Mouse (Mus musculus) WW6 (cell line): Measurements from ENCODE around the gene Jak2.

ENCODE experiments used
- DNase-seq: peaks from one replicate; pipeline ENCODE4 v3.0.0-alpha.2; 2013; ENCODE audit warnings: low read depth, low spot score

Jak2 gene

DNA sequence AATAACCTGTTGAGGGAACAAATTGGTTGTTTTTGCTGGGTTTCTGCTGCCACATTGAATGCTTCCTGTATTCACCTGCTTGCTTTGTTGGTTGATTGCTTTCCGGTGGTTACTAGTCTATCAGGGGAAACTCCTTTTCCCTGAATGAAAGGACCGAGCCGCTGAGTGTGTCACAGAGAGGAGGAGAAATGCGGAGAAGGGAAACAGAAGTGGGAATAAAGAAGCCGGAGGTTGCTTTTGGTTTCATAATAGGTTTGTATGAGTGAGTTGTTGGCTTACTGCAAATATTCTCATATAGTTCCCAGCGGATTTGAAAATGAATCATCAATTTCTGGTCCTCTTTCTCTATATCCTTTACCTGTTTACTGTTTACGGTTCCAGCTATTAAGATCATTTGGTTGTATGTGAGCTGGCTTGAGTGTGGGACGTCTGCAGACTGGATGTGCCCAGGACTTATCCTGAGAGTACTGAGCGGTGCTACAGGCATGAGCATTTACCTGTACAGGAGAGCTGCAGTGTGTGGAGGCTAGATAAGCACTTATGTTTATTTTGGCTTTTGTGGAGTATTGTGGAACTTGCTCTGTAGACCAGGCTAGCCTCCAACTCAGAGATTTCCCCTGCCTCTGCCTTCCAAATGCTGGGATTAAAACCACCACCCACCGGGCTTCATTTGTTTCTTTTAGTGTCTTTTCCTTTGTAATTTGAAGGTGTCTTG, 1.4 kb downstream of the Jak2 start:
- DNase-seq = no peak

DNA sequence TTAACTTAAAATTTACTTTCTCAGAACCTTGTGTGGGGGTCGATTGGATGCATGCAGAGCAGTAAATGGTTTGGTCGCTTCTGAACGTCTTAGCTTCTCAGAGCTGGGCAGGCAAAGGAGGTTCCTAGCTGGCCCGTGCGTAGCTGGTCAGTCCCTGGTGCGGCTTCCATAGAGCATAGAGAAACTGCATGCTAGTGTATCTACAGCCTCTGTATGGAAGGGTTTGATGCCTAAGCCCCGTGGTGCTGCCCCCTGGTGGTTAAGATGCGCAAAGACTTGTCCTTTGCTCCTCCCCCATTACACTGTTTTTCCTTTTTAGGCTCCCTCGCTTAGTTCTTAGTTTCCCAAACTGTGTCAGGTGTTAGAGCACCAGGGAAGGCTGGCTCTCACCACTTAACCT, 2.1 kb downstream of the Jak2 start:
- DNase-seq = peak; percentile 59

DNA sequence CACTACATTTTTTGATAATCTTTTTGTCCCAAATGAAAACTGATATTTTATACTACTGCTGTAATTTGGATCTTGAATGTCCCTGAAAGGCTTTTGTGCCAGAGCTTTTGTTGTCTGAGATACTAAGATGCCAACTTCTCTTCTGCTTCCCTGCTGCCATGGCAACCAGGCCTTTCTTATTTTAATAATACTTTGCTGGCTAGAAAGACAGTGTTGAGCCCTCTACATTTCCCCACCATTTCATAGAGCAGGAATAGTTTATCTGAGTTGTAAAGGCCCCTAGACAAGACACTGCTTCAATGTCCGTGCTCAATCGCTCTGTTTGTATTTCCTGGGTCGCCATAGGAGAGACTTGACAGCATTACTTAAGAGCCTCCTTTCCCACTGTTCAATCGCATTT, 3.0 kb downstream of the Jak2 start:
- no peak for DNase-seq

DNA sequence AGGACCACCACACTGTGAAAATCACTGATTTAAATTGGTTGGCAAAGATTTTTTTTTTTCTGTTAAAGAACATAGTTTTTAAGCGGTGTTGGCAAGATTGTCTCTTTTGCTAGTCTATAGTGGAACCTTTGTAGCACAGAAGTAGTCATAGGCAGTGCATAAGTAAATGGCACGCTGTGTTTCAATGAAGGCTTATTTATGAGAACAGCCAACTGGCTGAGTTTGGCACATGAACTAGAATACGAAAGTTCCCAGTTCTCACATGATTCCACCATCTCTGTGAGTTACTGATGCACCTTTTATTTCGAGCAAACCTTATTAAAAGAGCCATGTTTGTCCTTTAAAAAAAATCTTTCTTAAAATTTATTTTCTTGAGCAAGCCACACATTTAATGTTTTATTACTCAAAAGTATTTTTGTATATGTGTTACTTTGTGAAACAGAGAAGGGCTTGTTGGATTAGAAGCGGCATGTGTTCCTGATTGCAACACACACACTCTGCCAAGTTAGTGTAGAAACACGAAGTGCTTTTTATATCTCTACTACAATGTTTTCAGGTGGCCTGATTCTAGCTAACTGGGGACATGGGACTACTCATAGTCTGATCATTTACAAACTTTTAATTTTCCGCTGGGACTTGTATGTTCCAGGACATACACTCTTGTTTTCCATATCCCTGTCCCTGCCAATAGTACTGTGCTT, 3.8 kb downstream of the Jak2 start:
- no peak for DNase-seq

DNA sequence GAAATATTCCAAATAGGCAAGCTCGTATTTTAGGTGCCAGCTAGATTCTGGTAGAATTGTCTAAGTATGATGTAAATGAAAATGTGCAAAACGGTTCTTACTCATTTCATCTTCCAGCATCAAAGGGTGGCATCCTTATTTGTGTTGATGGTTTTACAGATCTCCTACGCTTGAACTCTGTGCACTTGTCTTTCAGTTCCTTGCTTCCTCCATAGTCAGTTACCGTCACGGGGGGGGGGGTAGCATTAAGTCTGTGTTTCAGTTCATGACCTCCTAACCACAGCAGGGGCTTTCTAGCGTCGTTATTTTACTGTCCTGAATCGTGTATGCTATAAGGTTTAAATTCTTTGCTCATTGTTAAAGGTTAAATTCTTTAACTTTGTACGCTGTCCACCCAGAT, 10.0 kb downstream of the Jak2 start:
- no peak for DNase-seq

DNA sequence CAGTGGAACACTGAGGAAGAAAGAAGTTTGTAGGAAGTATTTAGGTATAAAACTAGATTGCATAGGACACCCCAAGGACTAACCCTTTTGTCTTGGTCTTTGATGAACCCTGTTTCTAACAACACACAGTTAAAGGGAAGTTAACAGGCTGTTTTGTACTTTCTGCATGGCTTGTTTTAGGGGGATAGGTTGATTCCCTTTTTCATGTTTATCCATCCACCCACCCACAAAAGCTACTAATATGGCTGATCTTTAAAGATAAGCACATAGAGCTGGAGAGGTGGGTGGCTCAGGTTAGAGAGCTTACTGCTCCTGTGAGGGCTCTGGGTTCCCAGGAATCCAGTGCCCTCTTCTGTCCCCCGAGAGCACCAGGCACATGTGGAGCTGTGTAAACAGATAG, 11.9 kb downstream of the Jak2 start:
- no peak for DNase-seq

DNA sequence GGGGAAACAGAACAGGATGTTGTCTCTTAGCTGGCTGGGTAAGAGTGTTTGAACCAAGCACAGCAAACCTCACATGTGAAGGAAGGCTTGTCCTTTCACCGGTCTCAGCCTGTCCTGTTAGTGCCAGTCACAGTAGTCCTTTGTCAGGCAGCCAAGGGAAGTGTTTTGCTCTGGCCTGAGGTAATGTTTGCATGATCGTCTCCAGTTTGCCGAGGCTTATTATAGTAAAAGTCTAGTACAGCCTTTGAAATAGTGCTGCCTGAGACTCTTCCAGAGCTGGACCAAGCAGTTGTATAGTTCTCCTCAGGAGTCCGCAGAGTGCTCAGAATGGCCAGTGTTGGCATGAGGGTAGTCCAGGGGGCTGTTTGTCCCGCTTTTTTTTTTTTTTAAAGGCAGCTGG, 13.9 kb downstream of the Jak2 start:
- no peak for DNase-seq

DNA sequence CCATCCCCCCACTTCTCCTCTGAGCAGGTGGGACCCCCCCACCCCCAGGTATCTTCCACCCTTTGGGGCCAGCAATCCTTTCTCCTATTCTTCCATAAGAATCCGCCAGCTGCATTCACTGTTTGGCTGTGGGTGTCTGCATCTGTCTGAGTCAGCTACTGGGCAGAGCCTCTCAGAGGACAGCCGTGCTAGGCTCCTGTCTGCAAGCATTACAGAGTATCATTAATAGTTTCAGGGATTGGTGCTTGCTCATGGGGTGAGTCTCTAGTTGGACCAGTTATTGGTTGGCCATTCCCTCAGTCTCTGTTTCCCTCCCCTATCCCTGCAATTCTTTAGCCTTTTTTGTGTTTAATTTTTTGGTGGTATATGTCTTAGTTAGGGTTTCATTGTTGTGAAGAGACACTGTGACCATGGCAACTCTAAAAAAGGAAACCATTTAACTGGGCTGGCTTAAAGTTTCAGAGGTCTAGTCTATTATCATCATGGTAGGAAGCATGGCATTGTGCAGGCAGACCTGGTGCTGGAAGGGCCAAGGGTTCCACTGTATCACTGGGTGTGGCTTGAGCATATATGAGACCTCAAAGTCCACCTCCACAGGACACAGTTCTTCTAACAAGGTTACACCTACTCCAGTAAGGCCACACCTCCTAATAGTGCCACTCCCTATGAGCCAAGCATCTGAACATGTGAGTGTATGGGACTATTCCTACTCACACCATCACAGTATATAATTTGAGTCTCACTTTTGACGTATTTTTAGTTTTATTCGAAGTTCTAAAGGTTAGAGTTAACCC, 15.6 kb downstream of the Jak2 start:
- no peak for DNase-seq

DNA sequence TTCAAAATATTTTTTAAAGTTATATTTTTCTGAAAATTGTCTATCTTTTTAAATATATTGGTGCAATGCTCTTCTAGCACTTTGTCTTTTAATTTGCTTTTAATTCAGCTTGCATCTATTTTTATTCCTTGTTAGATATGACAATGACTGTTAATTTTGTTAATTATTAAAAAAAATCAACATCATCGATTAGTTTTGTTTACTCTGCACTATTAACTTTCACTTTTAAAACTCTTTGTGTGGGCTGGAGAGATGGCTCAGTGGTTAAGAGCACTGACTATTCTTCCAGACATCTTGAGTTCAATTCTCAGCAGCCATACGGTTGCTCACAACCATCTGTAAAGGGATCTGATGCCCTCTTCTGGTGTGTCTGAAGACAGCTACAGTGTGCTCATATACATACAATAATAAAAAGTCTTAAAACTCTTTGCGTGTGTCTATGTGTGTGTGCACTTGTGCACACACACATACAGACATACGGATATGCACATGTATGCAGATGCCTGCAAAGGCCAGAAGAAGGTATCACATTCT, 17.2 kb downstream of the Jak2 start:
- no peak for DNase-seq

DNA sequence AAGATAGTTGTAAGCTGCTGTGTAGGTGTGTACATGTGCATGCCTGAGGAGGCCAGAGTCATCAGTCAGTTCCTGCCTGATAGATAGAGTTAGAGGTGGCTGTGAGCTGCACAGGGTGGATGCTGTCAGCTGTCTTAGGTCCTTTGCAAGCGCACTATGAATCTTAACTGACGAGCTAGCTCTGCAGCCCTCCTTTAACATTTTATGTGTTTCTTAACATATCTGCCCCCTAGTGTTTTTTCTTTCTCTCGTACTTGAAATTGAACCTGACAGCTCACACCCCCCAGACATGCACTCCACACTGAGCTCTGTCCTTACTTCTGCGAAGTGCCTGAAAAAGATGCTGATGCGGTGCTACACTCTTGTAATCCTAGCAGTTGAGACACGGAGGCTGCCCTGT, 18.6 kb downstream of the Jak2 start:
- DNase-seq = no peak

DNA sequence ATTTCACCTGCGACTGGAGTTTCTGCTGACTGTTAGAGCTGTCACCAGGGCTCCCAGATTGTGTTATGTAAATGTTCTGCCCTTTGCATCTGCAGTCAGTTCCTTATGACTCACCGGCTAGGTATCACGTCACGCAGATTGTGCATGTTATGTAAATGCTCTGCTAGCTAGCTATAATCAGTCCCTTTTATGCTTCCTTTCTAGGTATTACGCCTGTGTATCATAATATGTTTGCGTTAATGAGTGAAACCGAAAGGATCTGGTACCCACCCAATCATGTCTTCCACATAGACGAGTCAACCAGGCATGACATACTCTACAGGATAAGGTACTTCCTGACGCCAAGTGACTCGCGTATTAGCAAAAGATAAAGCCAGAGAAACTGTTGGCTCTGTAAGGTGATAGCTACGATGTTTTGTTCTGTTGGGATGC, 19.5 kb downstream of the Jak2 start:
- DNase-seq = no peak

DNA sequence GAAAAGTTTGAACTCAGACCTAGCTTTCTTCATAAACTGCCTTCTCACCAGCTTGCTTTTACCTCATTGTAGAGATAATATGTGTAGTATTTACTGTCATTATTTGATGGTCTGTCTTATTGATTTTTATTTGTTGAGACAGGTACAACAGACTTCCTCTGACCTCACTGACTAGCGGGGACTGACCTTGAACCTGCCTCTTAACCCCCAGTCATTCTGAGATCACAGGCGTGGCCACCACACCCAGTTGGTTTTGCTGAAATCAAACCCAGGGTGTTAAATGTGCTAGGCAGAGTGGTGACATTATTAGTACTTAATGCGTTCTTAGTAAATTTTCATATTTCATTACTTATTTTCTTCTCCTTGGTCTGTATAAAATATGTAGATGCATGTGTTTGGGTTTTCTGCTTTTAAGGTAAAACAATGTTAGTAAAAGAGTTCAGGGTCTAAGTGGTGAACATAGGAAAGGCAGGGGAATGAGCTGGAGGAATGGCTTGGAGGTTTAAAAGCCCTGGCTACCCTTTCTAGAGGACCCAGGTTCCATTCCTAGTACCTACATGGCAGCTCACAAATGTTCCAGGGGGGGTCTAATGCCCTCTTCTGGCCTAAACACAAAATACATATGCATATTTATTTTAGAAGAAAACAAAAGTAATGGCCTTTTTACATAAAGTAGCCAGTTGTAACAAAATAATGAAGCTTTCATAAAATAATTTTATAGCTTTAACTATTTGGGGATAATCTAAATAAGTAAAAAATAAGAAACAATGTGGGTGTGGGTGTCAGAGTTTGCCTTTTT, 20.6 kb downstream of the Jak2 start:
- DNase-seq = no peak

DNA sequence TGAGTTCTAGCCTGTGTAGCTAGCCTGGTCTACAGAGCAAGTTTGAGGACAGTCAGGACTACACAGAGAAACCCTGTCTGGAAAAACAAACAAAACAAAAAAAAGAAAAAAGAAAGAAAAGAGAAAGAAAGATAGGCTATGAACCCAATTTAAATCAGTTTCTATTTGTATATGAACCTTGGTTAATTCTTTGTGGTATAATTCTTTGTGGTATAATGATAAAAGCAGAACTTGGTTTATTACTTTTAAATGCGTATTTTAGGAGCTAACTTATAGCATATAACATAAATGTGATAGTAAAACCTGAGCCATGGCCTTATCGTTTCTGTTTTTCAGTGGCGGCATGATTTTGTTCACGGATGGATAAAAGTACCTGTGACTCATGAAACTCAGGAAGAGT, 24.8 kb downstream of the Jak2 start:
- DNase-seq = no peak

DNA sequence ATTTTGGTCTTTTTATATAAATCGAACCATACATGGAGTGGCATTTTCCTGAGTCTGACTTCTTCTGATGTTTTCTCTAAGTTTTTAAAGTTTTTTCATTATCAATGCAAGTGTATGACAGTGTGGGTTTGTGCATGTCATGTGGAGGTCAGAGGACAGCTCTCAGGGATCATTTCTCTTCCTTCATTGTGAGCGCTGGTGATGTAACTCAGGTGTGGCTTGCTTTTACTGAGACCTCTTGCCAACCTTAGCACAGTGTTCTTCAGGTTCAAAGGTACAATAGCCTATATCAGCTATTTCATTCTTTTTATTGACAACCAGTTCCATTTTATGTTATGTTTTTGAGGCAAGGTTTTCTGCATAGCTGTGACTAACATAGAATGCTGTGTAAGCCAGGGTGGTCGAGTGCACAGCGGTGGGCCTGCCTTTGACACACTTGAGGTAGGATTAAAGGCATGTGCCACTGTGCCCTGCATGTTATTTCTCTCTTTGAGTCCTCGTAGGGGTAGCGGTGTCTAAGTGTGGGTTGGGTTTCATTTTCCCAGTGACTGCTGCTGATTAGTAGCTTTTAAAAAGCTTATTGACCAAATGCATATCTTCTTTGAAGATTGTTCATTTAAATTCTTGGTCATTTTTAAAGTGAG, 27.4 kb downstream of the Jak2 start:
- no peak for DNase-seq

DNA sequence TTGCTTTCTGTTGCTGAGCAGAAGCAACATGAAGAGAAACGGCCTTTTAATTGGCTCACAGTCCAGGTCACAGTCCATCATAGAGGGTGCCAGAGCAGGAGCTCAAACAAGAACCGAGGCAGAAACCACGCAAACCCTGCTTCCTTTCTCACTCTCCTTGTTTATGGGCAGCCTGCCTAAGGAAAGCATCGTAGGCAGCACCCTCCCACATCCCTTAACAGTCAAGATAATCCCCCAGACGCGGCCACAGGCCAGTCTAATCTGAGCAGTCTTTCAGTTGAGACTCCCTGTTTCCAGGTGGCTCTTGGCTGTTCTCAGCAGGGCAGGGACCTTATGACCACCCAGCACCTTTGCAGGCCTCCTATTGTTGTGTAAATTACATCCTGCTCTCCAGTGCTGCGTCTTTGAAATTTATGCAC, 33.8 kb downstream of the Jak2 start:
- DNase-seq = no peak

DNA sequence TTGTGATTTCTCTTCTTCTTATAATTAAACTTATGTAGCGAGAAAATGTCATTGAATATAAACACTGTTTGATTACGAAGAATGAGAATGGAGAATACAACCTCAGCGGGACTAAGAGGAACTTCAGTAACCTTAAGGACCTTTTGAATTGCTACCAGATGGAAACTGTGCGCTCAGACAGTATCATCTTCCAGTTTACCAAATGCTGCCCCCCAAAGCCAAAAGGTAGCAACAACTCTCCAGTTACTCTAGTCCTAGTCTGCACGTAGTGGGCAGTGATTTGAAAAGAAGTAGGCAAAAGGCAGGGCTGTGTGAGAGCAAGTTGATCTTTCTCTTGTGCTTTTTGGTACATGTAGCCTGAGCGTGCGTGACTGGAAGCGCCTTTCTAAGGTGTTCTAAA, 36.2 kb downstream of the Jak2 start:
- no peak for DNase-seq

DNA sequence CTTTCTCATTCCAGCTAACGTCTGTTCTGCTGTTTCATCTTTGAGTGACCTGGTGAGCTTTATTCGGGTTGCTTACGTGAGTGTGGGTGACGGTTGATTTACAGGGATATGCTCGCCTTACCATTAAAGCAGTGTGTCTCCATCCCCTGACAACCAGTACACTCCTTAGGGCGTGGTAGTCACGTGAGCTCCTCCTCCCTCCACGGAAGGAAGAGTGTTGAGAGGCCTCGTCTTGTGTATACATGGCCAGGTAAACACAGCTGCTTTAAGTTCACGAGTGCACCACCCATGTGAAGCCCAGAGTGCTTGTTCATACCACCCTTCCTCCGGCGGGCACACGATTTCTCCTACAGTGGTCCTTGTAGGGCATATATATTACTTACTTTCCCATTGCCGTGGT, 39.9 kb downstream of the Jak2 start:
- no peak for DNase-seq

DNA sequence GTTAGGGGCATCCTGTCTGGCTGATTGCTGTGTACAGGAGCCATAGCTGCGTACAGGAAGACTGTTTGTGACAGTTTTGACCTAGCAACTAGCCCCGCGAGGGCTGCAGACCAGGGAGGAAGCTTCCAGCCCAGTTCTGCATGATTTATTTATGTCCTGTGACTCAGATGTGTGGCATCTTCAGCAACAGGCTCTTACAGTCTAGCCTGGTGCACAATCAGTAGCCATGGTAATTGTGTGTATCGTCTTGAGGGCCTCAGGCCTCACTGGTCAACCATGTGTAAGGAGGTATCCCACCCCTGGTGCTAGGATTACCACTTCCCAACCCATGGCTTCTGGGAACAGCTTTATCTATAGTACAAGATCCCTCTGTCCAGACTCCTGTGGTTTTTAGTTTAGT, 40.9 kb downstream of the Jak2 start:
- DNase-seq = no peak

DNA sequence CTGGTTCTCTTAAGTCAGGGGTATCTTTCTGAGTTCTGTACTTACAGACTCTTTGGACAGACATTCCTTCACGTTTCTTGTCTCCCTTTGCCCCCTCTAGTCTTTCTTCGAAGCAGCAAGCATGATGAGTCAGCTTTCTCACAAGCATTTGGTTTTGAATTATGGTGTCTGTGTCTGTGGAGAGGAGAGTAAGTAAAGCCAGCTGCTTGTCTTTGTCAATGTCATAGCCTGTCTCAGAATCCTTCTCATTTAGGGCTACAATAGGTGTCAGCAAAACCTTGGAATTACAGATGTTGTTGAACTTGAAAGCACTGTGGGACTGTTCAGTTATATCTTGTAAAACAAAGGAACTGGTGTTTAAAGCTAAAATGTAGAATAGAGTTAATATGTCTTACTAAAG, 43.1 kb downstream of the Jak2 start:
- no peak for DNase-seq

DNA sequence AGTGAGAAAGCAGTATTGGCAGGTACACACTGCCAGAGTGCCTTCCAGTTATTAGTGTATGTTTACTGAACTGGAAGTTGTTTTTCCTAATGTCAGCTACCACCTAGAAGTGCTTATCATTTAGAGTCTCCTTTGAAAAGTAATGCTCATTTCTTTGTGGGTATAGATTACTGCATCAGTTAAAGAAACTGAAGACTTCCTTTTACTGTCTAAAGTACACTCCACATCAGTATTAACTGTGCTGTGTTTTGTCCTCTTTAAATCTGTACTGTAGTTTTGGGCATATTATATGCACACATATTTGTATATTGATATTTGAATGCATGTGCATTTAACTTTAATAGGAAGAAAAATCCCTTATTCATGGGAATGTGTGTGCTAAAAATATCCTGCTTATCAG, 44.5 kb downstream of the Jak2 start:
- no peak for DNase-seq

DNA sequence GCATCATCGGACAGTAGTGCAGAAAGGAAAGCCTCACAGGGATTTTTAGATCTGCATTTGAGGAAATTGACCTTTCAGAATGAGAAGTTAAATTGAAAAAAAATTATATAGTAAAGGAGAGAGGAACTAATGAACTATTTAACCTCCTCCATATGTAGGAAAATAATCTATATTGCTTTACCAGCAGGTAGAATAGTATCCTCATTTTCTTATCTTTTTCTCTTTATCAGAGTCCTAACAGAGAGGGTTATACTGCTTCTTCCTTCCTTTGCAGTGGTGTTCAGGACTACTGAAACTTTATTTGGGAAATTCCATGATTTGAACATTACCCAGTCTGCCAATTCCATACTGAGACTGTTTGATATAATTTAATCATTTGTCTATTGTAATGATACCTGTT, 45.7 kb downstream of the Jak2 start:
- no peak for DNase-seq
